Mouse (Mus musculus) frontal cortex, postnatal 25 days (tissue): ENCODE measurements around the gene Gnaz.

Experiments
- DNase-seq, 2 experiments: peaks; one replicate each; pipeline ENCODE4 v3.0.0; 2022; ENCODE audit warnings: low spot score in 2 of 2

Gene Gnaz

GRCm38 (mm10) chr10:75061341-75062188 lies 94.6 kb downstream of the Gnaz start:
- DNase-seq: no peak

GRCm38 (mm10) chr10:75062189-75062561 lies 95.2 kb downstream of the Gnaz start:
- no peak for DNase-seq

GRCm38 (mm10) chr10:75062621-75063020 lies 95.6 kb downstream of the Gnaz start:
- no peak for DNase-seq

GRCm38 (mm10) chr10:75063301-75063965 lies 96.5 kb downstream of the Gnaz start:
- DNase-seq: no peak

- DNase-seq: no peak
Observed at GRCm38 (mm10) chr10:75065691-75066090, 98.7 kb downstream of the Gnaz start.
